Mouse (Mus musculus): ENCODE results near the gene Mark1.
A peak's percentile ranks its signal among the peaks of the same experiment; 100 is the strongest.

The Mark1 gene

DNA sequence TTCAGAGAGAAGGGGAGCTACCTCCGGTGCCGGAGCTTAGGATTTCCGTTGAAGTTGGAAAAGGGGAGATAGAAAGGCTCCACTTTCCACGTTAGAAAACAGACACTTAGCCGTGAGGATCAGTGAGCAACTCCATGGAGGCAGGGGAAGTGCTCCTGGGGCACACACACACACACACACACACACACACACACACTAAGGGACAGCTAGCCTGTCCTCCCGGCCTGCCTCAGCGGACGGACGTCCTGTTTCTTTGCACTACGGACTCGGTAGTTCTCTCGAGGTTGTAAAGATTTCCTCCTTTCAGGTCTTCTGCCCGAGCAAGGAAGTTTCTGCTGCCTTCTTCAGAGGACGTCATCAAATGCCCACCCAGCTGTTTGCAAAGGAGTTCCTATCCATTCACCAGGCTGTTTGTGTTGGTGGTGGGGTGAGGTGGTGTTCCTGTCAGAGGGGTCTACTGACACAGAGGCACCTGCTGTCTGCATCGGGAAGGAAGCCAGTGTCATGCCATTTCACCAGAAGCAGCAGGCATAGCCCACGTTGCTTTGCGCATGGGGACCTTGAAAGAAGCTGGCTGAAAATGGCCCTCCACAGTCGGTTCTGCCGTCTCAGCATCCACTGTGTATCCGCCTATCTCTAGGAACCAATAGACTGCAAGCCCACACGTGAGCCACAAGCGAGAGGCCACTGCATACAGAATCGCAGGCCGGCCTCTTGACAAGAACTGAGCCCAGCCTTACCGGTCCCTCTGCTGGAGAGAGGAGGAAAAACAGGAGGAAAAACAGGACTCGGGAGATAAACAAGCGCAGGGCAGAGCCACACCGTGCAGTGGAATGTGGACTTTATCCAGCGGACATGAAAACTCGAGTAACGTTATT is 147.4 kb downstream of the Mark1 start:
- peak; percentile 78 for DNase-seq (ENCODE audit: low spot score)

DNA sequence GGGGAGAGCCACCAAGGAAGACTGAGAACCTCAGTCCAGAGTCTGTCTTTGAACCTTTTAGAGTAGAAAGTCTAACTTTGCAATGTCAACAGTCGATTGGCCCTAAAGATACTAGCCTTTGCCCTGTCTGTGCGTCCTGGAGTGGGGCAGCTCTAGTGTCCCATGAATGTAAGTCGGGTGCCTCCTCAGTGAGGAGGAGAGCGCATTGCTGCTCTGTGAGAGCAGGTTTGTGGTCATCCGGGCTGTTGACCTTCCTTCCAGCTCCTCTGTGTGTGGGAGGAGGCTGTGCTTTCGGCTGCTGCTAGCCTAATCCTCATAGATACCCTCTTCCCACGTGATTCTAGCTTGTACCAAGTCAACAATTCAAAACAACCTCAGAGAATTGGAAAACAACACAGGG is 148.2 kb downstream of the Mark1 start:
- DNase-seq (ENCODE audit: low spot score): no peak

DNA sequence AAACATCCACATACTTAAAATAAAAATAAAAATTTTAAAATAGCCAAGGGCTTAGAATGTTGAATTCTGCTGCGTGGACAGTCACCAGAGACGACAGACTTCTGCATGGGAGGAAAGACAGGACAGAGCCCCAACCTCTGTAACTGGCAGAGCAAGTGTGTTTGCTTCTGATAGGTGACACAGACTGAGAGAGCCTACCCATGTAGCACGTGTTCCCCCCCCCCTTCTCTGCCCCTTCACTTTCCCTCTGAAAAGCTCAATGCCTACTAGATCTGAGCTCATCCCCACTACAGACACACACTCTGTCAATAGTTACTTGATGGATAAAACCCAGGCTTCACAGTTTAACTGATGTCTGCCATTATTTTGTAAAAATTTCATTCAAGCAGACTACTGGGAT is 152.4 kb downstream of the Mark1 start:
- DNase-seq (ENCODE audit: low spot score): peak; percentile 29
